Mouse (Mus musculus) neural tube, embryonic 13.5 days (tissue): ENCODE measurements at regions not wholly inside any gene's neighbourhood (a gene's known extent, or its start where the extent isn't known, plus 50 kb on each side); places are given as distances from the start of the nearest gene placed in this dataset.
"Not testable (repeated sequence)": the region's sequence is repeated elsewhere in the genome, so short reads cannot be mapped to it uniquely, and the experiment has no call there.

Experiments used
- ATAC-seq: fragments of 200-750 bp; cut with Nextera tagmentation; 2 replicates; pipeline ENCODE4 v1.8.0; 2017; ENCODE audit warnings: low read depth, mild to moderate bottlenecking, moderate TSS enrichment, moderate library complexity
- H3K27ac ChIP-seq: fragments of 300-500 bp; sonication (generic); replicated peaks from 2 replicates; pipeline ENCODE4 v1.5.1; 2015; ENCODE audit warnings: moderate library complexity, mild to moderate bottlenecking, inconsistent platforms
- H3K27me3 ChIP-seq: fragments of 300-500 bp; sonication (generic); 2 replicates; pipeline ENCODE4 v1.6.1; 2015; ENCODE audit warnings: mild to moderate bottlenecking, inconsistent platforms
- H3K36me3 ChIP-seq: fragments of 300-500 bp; sonication (generic); 2 replicates; pipeline ENCODE4 v1.6.1; 2015; ENCODE audit warnings: mild to moderate bottlenecking, inconsistent platforms
- H3K4me1 ChIP-seq: fragments of 300-500 bp; sonication (generic); replicated peaks from 2 replicates; pipeline ENCODE4 v1.6.1; 2015; ENCODE audit warnings: inconsistent platforms
- H3K4me2 ChIP-seq: fragments of 300-500 bp; sonication (generic); 2 replicates; pipeline ENCODE4 v1.6.1; 2015; ENCODE audit warnings: inconsistent platforms, mild to moderate bottlenecking, moderate library complexity
- H3K4me3 ChIP-seq: fragments of 300-500 bp; sonication (generic); 2 replicates; pipeline ENCODE4 v1.5.1; 2015; ENCODE audit warnings: mild to moderate bottlenecking, inconsistent platforms
- H3K9ac ChIP-seq: fragments of 300-500 bp; sonication (generic); 2 replicates; pipeline ENCODE4 v1.6.1; 2015; ENCODE audit warnings: moderate library complexity, mild to moderate bottlenecking, inconsistent platforms
- H3K9me3 ChIP-seq: fragments of 300-500 bp; sonication (generic); 2 replicates; pipeline ENCODE4 v1.6.1; 2016; ENCODE audit warnings: inconsistent platforms
- WGBS: fragments of 180-500 bp; shearing (Covaris S2); methylation state at CpG from one replicate; pipeline ENCODE4 v1.1.7; 2015; 5-methylcytosine and 5-hydroxymethylcytosine counted together

DNA sequence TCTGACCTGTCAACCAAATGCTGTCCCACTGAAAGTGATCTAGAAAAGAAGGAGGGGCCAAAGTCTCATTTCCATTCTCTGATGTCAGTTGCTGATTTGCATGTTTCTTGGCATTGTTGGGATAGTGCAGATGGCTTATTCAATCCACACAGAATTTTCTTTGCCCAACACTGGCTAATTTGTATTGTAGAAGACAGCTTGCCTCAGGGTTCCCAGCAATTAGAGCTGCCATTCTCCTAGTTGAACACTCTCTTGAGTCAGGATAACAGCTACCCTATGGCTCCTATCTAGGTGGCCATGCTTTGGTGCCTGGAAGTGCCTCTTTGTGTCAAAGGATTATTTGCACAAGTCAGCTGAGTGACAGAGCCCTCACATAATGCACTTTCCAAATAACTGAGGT, 569.0 kb downstream of the Lrriq3 start:
- H3K27ac ChIP-seq: no peak overlapping the region
- ATAC-seq: no peak
- H3K9ac ChIP-seq: no peak overlapping the region
- no peaks in the 10 kb centered on the region for H3K27me3 ChIP-seq
- H3K4me3 ChIP-seq: no peak overlapping the region
- H3K4me1 ChIP-seq: no peaks in the 10 kb centered on the region
- no peak overlapping the region for H3K4me2 ChIP-seq
- H3K9me3 ChIP-seq: no peaks in the 10 kb centered on the region
- no peaks in the 10 kb centered on the region for H3K36me3 ChIP-seq

DNA sequence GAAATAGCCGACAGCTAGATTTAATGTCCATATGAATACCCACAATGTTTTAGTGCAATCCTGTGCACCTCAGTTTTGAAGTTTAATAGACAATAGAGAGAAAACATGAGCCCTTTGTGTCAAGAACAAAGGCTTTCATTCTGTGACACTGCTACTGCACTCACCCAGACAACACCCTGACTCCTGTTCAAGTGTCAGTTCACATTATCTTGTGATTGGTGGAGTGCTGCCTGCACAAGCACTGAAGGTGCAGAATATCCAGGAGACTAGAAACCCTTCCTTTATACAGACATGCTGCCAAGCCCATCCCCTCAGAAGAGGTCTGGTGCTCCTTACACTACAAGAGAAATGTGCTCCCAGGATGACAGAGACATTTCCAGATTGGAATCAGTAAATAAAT, 579.3 kb downstream of the Lrriq3 start:
- WGBS: 57% methylated on average over 1 of the region's 1 CpGs
- no peak for ATAC-seq
- no peak overlapping the region for H3K9ac ChIP-seq
- no peak overlapping the region for H3K4me2 ChIP-seq
- no peak overlapping the region for H3K27ac ChIP-seq
- H3K9me3 ChIP-seq: no peaks in the 10 kb centered on the region
- no peaks in the 10 kb centered on the region for H3K4me1 ChIP-seq
- H3K4me3 ChIP-seq: no peak overlapping the region
- H3K36me3 ChIP-seq: no peaks in the 10 kb centered on the region
- H3K27me3 ChIP-seq: no peaks in the 10 kb centered on the region

- H3K4me1 ChIP-seq: peaks cover 7% of the 10 kb centered on the region
- 88% methylated on average over 4 of the region's 4 CpGs for WGBS
- H3K27me3 ChIP-seq: no peaks in the 10 kb centered on the region
- no peak overlapping the region for H3K9ac ChIP-seq
- no peak overlapping the region for H3K4me2 ChIP-seq
- no peak overlapping the region for H3K4me3 ChIP-seq
- no peaks in the 10 kb centered on the region for H3K36me3 ChIP-seq
- no peak overlapping the region for H3K27ac ChIP-seq
- no peaks in the 10 kb centered on the region for H3K9me3 ChIP-seq
- ATAC-seq: no peak
Observed at GRCm38 (mm10) chr3:155680200-155680599, 587.0 kb downstream of the Lrriq3 start.

GRCm38 (mm10) chr3:155682921-155683813, 589.9 kb downstream of the Lrriq3 start:
- Histone ChIP-seq H3K9ac (no peak overlapping the region), H3K9me3 (no peaks in the 10 kb centered on the region), H3K4me2 (no peak overlapping the region), H3K36me3 (no peaks in the 10 kb centered on the region), H3K27ac (no peak overlapping the region; the same call in 1 of the 2 replicates), H3K4me3 (no peak overlapping the region), H3K27me3 (no peaks in the 10 kb centered on the region), H3K4me1 (peaks cover 7% of the 10 kb centered on the region)
- no peak for ATAC-seq
- 44% methylated on average over 8 of the region's 8 CpGs for WGBS

DNA sequence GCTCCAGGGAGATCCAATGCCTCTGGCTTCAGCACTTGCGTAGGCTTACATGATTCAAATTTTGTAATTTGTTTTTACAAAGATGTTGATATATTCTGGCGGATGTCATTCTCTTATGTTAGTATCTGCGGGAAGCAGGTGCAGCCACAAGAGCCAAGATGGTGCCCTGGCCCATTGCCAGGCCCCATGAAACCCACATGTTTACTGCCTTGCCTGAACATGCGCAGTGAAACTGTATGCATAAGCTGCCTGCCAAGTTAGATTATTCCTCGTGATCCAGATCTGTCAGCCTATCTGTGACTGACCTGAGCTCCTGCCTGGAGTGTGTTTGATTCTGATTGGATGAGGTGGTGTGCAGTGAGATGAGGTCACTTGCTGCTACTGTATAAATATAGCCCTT, 595.1 kb downstream of the Lrriq3 start:
- WGBS: 78% methylated on average over 5 of the region's 5 CpGs
- Histone ChIP-seq H3K4me3 (no peak overlapping the region), H3K27ac (no peak overlapping the region), H3K9ac (no peak overlapping the region), H3K4me1 (peaks cover 3% of the 10 kb centered on the region), H3K9me3 (no peaks in the 10 kb centered on the region), H3K27me3 (no peaks in the 10 kb centered on the region), H3K36me3 (no peaks in the 10 kb centered on the region), H3K4me2 (no peak overlapping the region)
- peak; percentile 56; the same call in 1 of the 2 replicates for ATAC-seq

DNA sequence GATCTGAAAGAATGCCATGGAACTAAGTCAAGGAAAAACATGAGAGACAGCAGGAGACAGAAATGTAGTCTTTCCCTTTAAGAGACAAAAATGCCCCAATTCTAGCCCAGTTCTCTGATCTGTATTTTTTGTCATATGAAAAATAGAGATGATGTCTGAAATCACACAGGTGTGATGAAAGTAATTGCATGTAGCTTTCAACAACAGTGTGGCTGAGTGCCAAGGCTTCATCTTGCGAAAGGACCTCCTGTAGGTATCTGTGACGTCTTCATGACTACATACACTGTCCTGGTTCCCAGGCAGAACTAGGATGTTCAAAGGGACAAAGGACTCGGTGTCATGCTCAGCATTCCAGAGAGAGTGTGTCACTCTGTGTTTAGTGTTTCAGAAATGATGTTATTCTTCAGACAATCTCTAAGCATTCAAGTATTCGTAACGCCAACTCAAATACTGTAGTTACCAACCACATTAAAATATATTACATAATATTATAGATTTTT, 629.8 kb downstream of the Lrriq3 start:
- no peak for ATAC-seq
- H3K27ac ChIP-seq: no peak overlapping the region
- H3K4me2 ChIP-seq: no peak overlapping the region
- H3K36me3 ChIP-seq: no peaks in the 10 kb centered on the region
- H3K4me1 ChIP-seq: no peaks in the 10 kb centered on the region
- H3K9ac ChIP-seq: no peak overlapping the region
- no peaks in the 10 kb centered on the region for H3K27me3 ChIP-seq
- 82% methylated on average over 5 of the region's 5 CpGs for WGBS
- no peaks in the 10 kb centered on the region for H3K9me3 ChIP-seq
- H3K4me3 ChIP-seq: no peak overlapping the region

GRCm38 (mm10) chr3:155742421-155742820, 649.2 kb downstream of the Lrriq3 start:
- WGBS: 89% methylated on average over 2 of the region's 2 CpGs
- Histone ChIP-seq H3K4me2 (no peak overlapping the region), H3K27ac (no peak overlapping the region), H3K36me3 (no peaks in the 10 kb centered on the region), H3K4me1 (no peaks in the 10 kb centered on the region), H3K9ac (no peak overlapping the region), H3K27me3 (no peaks in the 10 kb centered on the region), H3K9me3 (no peaks in the 10 kb centered on the region), H3K4me3 (no peak overlapping the region)
- ATAC-seq: no peak

- H3K27ac ChIP-seq, H3K4me1 ChIP-seq, H3K27me3 ChIP-seq, H3K36me3 ChIP-seq, H3K9me3 ChIP-seq, H3K4me2 ChIP-seq, ATAC-seq, H3K4me3 ChIP-seq, H3K9ac ChIP-seq: not testable (repeated sequence)
- 21% methylated on average over 1 of the region's 1 CpGs for WGBS
Observed at GRCm38 (mm10) chr3:155746601-155747000, 653.4 kb downstream of the Lrriq3 start.

DNA sequence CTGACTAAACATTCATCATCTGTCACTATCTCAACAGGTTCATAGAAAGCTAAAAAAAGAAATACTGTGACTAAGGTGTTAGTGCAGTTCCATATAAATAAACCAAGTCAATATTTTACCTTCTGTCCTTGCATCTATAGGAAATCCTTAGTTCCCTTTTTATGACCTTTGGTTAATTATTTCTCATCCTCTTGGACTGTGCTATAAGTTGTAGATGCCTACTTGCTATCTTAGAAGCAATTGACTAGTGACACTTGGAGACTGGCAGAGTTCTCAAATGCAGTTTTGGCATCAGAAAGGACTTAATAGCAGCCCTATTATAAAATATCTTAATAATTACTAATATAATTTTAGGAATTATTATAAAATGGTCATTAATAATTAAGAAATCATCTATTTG, 654.3 kb downstream of the Lrriq3 start:
- no peaks in the 10 kb centered on the region for H3K9me3 ChIP-seq
- no peak overlapping the region for H3K27ac ChIP-seq
- no peak overlapping the region for H3K4me3 ChIP-seq
- no peak overlapping the region for H3K4me2 ChIP-seq
- no peaks in the 10 kb centered on the region for H3K36me3 ChIP-seq
- no peak overlapping the region for H3K9ac ChIP-seq
- no peaks in the 10 kb centered on the region for H3K4me1 ChIP-seq
- ATAC-seq: no peak
- H3K27me3 ChIP-seq: no peaks in the 10 kb centered on the region

- Histone ChIP-seq H3K27ac (no peak overlapping the region), H3K4me1 (no peaks in the 10 kb centered on the region), H3K36me3 (no peaks in the 10 kb centered on the region), H3K27me3 (no peaks in the 10 kb centered on the region), H3K4me2 (no peak overlapping the region), H3K4me3 (no peak overlapping the region), H3K9ac (no peak overlapping the region), H3K9me3 (no peaks in the 10 kb centered on the region)
- no peak for ATAC-seq
- WGBS: 91% methylated on average over 3 of the region's 3 CpGs
Observed at GRCm38 (mm10) chr3:155757285-155757684, 664.1 kb downstream of the Lrriq3 start.

GRCm38 (mm10) chr3:155776019-155776418, 682.8 kb downstream of the Lrriq3 start:
- no peaks in the 10 kb centered on the region for H3K4me1 ChIP-seq
- no peak overlapping the region for H3K4me2 ChIP-seq
- H3K9ac ChIP-seq: no peak overlapping the region
- H3K27me3 ChIP-seq: no peaks in the 10 kb centered on the region
- H3K9me3 ChIP-seq: no peaks in the 10 kb centered on the region
- no peak for ATAC-seq
- no peak overlapping the region for H3K4me3 ChIP-seq
- H3K27ac ChIP-seq: no peak overlapping the region
- 94% methylated on average over 1 of the region's 1 CpGs for WGBS
- H3K36me3 ChIP-seq: no peaks in the 10 kb centered on the region

GRCm38 (mm10) chr3:155777025-155777424, 683.8 kb downstream of the Lrriq3 start:
- ATAC-seq: no peak
- H3K4me2 ChIP-seq: no peak overlapping the region
- no peak overlapping the region for H3K4me3 ChIP-seq
- WGBS: 74% methylated on average over 1 of the region's 1 CpGs
- H3K36me3 ChIP-seq: no peaks in the 10 kb centered on the region
- no peak overlapping the region for H3K27ac ChIP-seq
- H3K9ac ChIP-seq: no peak overlapping the region
- H3K4me1 ChIP-seq: no peaks in the 10 kb centered on the region
- no peaks in the 10 kb centered on the region for H3K27me3 ChIP-seq
- no peaks in the 10 kb centered on the region for H3K9me3 ChIP-seq

- Histone ChIP-seq H3K27me3 (no peaks in the 10 kb centered on the region), H3K27ac (no peak overlapping the region), H3K4me1 (no peaks in the 10 kb centered on the region), H3K4me2 (no peak overlapping the region), H3K4me3 (no peak overlapping the region), H3K36me3 (no peaks in the 10 kb centered on the region), H3K9ac (no peak overlapping the region), H3K9me3 (no peaks in the 10 kb centered on the region)
- ATAC-seq: no peak
- 74% methylated on average over 2 of the region's 2 CpGs for WGBS
Observed at GRCm38 (mm10) chr3:155815693-155816092, 722.5 kb downstream of the Lrriq3 start.
